Mouse (Mus musculus) ovary, postnatal 10 days (tissue): ENCODE measurements around the gene Drd4.
"Not testable (repeated sequence)": the region's sequence is repeated elsewhere in the genome, so short reads cannot be mapped to it uniquely, and the experiment has no call there.

ENCODE experiments used
- DNase-seq: peaks from one replicate; pipeline ENCODE4 v3.0.0; 2022; ENCODE audit warnings: low spot score

Drd4 gene

GRCm38 (mm10) chr7:141291921-141292582 lies at the start of gene Drd4:
Gene Drd4 (plus strand): TSS chr7:141292006.
- DNase-seq, result no peak

DNA sequence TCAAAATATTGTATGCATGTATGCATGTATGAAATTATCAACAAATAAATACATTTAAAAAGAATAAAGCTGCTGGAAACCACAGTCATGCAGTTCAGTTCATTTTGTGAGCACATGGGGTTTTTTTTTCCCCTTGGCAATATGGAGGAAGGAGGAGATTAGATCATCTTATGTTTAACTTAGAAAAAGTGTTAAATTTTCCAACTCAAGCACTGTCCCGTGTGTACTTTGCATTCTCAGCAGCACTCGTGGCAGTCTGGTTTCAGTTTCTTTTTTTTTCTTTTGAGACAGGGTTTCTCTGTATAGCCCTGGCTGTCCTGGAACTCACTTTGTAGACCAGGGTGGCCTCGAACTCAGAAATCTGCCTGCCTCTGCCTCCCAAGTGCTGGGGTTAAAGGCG lies 41.3 kb upstream of the Drd4 start:
- DNase-seq, result not testable (repeated sequence)

DNA sequence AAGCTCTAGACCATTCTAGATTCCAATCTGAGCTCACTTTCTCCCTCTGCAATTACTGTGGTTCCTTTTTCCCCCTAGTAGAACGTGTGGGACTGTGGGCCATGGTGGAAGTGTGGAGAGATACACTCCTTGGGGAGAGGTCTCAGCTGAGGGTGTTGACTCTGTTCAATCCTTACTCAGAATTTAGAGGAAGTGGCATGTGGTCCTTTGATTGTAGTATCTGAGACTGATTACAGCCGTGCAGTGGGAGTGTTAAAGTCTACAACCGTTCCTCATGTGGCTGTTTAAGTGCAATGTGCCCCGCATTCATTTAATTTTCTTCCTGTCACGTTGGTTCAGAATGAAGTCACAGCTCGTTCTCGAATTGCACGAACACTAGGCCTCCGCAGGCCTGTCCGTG lies 35.6 kb upstream of the Drd4 start:
- no peak for DNase-seq

DNA sequence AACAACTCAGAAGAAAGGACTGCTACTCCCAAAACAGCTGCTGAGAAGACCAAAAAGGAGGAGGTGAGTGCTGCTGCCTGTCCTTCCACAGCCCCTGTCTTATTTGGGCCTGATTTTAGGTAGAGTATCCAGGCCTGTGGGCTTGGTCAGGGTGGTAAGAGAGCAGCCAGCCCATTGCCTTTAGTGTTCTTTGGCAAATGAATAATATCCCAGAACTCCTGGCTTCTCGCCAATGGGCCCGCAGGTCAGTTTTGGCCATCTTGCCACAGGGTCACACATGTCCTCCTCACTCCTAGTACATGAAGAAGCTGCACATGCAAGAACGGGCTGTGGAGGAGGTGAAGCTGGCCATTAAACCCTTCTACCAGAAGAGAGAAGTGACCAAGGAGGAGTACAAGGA lies 30.3 kb upstream of the Drd4 start:
- DNase-seq, result no peak

DNA sequence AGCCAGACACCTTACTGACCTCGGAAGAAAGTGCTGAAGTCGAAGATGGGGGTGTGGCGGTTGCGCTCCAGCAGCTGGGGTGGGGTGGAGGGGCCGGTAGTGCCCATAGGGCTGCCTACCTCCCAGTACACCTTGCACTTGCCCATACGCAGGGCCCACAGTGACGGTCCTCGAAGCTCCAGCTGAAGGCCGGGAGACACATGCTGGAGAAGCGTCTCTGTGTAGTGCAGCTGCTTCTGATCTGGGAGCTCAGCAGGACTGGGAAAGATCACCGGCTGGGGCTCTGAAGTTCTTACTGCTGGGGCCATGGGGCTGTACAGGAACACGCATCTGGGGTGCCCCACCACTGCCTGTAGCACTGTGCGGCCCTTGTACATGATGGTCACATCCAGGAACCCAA lies 28.2 kb upstream of the Drd4 start:
- DNase-seq, result no peak

DNA sequence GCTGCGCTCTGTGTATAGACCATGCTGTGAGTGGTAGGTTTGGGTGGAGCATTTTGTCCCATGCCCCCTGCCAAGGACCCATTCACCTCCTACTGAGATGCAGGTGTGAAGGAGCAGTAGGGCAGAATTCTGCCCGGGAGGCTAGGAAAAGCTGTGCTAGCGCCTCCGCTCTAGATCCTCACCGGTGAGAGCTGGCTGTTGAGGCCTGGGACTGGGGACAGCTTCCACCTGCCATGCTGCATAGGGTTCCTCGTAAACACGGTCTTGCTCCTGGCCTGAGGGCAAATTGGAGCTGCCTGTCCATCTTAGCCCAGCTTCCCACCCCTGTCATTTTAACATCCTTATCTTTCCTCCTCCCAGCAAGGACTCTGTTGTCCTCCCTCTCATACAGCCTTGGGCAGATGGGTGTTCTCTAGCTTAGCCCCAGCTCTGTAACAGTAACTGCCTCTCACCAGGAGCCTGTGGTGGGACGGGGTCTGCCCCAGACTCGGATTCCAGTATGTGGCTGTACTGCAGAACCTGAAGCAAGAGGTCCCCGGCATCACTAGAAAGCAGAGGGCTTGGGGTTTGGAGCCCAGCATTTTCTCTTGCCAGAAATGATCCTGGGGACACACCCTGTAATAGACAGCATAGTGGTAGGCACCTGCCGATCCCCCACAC lies 27.6 kb upstream of the Drd4 start:
- no peak for DNase-seq

DNA sequence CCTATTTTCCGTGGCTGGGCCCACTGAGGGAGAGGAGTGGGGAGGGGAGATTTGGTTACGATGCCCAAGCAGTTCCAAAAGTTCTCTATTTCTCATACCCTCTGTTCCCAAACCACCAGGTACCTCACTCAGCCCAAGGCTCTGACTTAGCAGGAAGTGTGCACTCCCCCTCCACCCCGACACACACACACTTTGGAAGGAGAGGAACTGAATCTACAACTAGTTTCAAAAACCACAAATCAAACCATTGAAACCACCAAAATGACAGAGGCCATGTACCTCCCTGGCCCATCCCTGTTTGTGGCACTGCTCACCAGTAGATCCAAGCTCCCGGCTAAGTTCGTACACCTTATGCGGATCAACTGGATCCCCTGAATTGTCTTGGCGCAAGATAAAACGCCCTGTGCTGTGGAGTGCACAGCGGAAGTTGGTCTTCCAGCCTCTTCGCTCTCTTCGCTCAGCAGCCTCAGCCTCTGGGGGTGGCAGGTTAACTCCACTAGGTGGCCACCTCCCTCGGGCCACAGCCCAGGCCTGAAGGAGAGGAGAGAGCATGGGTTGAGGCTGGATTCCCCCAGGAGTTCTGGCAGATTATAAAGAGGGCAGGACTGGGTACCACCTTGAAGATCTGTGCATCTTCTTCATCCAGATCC lies 26.9 kb upstream of the Drd4 start:
- no peak for DNase-seq

DNA sequence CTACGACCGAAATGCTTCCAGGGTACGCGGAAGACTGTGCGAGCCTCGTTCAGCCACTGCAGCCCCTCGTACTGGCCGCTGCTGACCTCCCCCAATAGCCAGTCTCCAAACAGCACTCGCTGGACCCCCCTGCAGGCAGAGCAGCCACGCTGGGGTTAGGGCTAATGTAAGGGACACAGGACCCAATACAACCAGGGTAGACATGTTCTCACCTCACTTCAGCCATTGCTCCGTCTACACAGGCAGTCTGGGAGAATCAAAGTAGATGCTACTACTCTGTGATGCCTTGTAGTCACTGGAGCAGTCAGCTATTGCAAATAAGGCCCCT lies 26.4 kb upstream of the Drd4 start:
- DNase-seq, result no peak

DNA sequence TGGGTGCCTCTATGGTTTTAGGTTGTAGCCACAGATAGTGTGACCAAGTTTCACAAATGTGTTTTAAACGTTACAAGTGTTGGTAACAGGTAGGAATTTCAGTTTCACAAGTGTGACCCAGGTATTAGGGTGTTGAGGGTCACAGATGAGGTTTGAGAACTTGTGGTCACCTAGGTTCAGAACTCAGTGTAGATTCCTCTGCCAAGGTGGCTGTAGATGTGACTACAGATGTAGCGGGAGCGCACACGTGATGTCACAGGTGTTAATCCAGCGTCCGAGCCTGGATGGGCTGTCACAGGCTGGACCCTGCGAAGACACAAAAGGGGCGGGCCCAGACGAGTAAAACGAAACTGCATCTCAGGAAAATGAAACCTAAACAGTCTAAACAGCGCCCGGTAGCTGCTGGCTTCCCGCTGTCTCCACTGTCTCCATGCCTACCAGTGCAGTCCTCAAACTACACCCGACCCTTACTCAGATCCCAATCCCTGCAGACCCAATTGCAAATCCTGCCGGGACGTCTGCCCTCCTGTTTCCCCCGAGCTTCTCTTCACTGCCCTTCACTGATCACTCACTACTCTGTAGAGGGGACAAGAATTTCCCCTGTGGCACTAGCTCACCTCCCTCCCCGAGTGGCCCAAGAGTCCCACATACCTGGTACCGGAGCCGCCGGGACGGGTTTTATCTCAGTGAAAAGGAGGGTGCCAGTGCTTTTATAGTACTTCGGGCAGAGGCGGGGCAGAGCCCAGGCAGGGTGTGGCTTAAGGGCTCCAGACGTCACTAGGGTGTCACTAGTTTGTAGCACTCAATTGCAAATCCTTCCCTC lies 25.9 kb upstream of the Drd4 start, which contains the start of gene Irf7:
Gene Irf7 (minus strand): TSS at position 743 of the 823 bp plus-strand sequence.
- DNase-seq, result peak; percentile 34

DNA sequence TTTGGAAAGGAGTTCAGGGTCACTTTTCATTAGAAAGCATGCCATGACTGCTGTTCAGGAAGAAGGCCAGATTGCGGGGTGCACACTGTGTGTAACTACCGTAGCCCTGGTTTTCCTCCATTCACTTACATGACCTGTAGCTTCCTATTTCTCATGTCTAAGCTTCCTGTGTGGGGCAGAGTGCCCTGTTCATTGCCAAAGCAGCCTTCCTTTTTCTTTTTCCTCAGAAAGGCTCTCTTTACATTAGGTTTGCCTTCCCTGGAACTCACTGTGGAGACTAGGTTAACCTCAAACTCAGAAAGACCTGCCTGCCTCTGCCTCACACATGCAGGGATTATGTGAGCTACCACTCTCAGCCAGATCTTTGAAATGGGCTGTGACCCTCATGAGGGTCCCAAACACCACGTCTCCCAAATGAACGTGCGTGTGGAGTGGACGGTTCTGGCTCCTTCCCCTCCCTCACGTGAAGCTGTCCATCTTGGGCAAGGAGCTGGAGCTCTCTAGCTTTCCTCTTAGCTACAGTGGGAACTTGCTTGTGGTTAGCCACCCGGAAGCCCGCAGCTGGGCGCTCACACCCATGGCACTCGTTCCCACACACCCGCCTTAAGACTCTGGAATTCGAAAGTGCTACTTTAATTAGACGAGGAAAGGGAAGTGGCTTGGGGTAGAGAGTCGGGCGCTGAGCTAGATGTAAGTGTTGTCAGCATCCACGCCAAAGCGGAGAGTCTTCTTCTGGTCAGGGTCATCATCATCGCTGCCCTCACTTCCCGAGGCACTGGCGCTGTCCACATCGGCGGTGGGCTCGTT lies 23.1 kb upstream of the Drd4 start:
- DNase-seq, result no peak

GRCm38 (mm10) chr7:141269273-141269545 lies 22.6 kb upstream of the Drd4 start:
- DNase-seq, result no peak

- no peak for DNase-seq
Measured at GRCm38 (mm10) chr7:141270631-141271030, 21.2 kb upstream of the Drd4 start.

DNA sequence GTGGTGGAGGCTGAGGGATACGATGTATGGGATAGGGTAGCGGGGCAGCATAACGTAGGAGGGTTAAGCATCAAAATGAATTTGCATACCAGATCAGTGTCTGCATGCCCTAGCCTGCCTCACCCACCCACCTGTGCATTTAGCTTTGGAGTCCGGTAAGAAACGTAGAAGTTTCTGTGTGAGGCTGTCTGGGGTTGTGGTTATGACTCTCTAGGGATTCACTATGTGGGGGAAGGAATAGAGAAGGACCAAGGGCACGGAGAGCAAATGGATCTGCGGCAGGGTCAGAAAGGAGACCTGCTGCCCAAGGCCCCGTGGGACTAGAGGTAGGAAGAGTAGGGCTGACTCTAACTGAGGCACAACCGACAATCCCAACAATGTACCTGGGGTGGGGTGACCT lies 16.4 kb upstream of the Drd4 start:
- DNase-seq, result no peak

GRCm38 (mm10) chr7:141276546-141276945 lies 15.3 kb upstream of the Drd4 start, which contains the start of gene Cdhr5:
Gene Cdhr5 (minus strand): TSS chr7:141276786.
- no peak for DNase-seq

DNA sequence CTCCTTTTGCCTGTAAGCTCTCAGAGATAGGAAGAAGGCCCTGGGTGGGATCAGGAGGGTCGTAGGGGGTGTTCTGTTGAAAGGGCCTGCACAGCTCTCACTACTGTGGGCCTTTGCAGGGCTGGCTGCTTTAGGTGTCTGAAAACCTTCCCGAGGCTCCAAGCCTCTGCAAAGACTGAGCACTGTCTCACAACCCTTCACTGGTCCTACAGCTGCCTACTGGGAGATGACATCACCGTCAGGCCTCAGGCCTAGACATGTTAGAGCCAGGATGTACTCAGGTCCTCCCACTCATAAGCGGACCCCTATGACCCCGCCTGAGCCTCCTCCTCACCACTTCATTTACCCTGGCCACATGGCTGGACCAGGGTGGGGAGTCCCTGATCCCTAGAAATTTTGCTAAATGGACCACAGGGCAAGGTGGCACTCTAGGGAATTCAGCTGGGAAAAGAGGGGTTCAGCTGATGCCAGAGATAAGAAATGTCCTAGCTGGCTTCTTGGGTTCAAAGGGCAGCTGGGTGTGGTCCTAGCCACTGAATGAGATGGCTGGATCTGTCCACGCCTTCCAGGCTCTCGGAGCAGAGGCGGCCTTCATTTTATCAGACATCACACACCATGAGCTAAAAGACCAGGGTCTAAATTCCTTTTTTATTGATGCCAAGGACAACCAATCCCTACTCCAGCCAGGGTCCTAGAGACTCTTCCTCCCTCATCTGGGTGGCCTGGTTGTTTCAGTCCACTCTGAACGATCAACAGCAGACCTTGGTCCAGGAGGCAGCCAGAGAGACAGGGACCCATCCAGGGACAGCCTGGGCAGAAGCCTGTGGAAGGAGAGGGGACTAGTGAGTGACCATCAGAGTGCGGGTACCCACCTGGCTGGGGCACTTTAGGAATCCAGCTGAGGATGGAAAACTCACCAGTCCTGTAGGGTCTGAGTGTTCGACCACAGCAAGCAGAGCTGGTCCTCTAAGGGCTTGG lies 13.8 kb upstream of the Drd4 start:
- DNase-seq, result no peak

DNA sequence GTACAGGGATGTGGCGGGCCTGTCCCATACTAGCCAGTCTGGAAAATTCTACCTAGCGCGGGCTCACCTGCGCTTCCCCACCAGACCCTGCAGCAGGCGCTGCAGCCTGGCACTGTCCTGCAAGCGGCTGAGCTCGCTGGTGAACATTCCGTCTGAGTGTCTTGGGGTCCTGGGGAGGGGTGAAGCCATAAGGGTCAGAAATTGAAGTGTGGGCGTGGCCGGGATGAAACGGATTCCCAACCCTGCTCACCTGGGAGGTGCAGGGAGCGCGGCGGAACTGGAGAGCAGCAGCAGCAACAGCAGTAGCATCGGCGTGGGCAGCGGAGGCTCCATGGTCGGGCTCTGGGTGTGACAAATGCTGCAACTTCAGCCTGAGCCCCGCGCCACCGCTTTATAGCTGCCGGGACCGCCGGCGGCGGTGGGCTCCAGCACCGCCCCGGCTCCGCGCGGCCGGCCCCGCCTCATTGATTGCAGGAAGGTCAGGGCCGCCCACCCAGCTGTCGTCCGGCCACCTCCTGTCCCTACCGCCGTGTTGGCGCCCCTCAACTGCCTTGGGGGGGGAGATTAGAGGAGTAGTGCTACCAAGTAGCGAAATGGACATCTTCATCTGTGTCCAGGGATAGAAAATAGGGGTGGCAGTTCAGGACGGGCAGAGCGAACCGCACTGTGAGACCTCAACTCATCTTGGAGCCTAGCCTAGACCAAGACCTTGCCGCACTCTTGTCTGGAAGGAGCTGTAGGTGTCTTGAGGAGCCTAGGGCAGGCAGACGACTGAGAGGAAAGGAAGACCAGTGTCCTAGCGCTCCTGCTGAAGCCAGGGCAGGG lies 12.8 kb upstream of the Drd4 start, which contains the start of gene Sct:
Gene Sct (minus strand): TSS at position 368 of the 825 bp plus-strand sequence.
- no peak for DNase-seq

- DNase-seq, result no peak
Measured at GRCm38 (mm10) chr7:141281442-141281841, 10.4 kb upstream of the Drd4 start.

DNA sequence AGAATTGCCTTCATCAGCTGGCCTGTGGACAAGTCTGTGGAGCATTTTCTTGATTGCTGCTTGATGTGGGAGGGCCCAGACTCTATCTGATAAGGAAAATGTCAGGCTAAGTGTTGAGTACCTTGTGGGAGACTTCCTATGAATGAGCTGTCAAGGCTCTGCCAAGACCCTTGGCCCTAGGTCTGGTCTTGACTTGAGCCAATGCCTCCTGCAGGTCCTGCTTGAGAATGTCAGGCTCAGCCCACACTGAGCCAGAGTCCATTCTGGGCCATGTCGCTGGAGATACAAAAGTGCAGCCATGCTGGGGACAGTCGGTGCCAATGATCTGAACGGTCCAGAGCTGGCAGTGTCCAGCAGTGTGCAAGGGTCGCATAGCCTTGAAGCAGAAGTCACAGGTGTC lies 9.1 kb upstream of the Drd4 start:
- no peak for DNase-seq

DNA sequence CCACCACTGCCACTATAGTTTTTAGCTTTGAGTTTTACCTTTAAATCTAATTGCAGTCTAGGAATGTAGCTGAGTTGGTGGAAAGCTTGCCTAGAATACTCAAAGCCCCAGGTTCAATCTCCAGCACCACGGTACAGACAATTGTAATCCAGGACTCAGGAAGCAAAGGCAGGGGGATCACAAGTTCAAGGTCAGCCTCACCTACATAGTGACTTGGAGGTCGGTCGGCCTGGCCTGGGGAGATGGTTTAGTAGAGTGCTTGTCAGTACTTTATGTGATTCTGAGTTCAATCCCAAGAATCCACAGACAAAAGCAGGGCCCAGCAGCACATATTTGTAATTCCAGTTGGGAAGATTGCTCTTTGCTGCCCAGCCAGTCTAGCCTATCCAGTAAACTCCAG lies 3.8 kb upstream of the Drd4 start:
- DNase-seq, result no peak
